Mouse (Mus musculus): ENCODE measurements around the gene Myb.

Gene Myb

DNA sequence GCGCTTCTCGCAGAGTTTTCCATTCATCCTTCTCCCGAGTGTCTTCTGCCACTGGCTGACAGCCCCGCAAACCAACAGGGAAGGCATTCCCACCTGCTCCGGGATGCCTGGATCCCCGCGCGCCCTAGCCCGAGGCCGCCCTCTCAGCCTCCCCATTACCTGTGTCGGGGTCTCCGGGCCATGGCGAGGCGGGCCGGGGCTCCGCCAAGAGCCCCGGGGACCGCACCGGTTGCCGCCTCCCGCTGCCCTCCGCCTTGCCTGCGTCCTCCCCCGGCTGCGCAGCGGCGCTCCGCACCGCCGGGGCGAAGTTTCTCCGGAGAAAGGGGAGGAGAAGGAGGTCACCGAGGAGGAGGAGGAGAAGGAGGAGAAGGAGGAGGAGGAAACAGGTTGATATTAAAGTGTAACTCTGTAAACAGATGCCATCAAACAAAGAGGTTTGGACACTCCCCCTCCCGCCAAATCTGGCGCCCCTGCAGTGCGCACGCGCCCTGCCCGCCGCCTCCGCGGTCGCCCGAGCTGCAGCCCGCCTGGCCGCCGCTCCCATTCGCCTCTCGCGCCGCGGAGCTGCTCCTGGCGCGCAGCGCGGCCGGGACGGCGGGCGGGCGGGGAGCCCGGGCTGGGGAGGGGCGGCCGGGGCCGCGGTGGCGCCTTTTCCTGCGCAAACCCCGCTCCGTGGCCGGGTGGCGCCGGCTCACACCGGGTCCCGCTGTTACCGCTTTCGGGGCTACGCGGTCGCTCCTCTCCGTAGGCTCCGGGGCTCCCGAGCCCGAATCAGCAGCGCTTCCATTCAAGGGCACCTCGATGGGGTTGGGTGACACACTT, at the start of gene Myb:
Gene Myb (minus strand): TSS at position 448 of the 822 bp plus-strand sequence.
- in situ Hi-C loops (cut with MboI; ENCODE audit: low pct_unique_long_range_greater_than_20kb in 1 of 2, low sequenced_read_pairs in 2 of 2, unreplicated experiment in 1 of 2): no loop called here

DNA sequence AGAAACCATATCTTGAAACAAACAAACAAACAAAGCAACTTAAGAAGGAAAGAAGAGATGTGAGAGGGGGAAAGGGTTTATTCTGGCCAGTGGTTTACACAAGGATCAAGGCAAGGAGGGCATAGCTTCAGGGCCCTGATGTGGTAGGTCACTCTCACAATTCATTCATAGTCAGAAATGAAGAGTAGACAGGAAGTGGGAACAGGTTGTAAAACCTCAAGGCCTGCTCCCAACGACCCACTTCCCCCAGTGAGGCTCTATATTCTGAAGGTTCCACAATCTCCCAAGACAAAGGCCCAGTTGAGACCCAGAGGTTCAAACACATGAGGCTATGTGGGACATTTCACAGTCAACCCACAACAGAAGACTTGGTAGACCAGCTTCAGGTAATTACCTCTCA, 46.6 kb upstream of the Myb start:
- in situ Hi-C loops (cut with MboI; ENCODE audit: low pct_unique_long_range_greater_than_20kb in 1 of 2, low sequenced_read_pairs in 2 of 2, unreplicated experiment in 1 of 2): no loop called here

DNA sequence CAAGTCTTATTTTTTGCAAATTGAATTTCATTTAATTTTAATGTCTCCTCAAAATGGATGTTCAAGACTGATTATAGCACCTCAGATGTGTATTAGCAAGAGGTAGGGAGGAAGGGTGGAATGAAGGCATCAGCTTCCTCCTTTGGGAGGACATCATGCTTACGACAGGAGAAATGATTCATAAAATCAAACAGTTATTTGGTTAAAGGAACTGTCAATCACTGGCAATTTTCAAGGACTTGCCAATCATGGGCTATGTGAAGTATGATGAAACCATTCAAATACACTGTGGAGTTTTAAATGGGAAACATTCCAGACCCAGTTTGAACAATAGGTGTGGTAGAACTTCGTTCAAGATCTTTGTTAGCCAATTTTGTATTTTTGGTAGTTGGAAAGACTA, 45.4 kb upstream of the Myb start:
- in situ Hi-C loops (cut with MboI; ENCODE audit: low pct_unique_long_range_greater_than_20kb in 1 of 2, low sequenced_read_pairs in 2 of 2, unreplicated experiment in 1 of 2): no loop called here

DNA sequence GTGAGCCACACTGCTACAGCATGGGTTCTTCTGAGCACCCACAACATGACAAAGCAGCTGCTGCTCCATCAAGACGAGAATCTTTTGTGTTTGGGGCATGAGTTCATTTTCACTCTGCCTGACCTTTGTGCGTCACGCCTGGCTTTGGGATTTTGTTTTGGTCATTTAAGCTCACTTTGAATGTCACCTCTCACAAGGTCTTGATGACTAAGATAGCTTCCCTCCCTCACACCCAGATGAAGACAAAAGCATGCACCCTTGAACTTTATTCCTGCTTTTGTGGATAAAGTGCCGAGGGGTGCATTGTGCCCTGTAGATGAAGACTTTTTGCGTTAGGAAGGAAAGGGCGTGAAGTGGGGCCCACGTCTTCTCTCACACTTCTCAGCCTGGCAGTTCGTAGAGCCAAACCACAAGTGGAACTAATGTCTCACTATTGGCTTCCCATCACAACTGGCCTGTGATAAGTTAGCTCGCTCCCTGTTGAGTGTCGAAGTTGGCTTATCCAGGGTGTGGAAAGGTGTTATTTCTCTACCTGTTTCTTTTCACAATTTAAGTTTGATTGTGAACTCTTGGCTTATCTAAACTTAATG, 43.8 kb upstream of the Myb start:
- in situ Hi-C loops (cut with MboI; ENCODE audit: low pct_unique_long_range_greater_than_20kb in 1 of 2, low sequenced_read_pairs in 2 of 2, unreplicated experiment in 1 of 2): no loop called here

DNA sequence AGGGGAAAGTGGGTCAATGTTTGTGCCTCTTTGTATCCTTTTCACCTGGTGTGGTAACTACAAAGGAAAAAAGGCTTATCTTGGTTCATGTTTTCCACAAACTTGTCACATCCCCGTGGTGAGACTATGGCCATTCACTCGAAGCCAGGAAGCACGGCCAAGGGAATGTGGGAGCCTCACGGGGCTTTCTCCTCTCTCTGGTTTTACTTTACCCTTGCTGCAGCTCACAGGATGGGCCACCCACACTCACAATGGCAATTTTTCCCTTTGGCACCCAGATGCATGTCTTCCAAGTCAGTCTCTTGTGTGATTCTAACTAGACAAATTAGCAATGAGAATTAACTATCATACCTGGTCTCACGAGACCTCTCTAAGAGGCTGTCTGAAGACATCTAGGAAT, 43.1 kb upstream of the Myb start:
- in situ Hi-C loops (cut with MboI; ENCODE audit: low pct_unique_long_range_greater_than_20kb in 1 of 2, low sequenced_read_pairs in 2 of 2, unreplicated experiment in 1 of 2): no loop called here

DNA sequence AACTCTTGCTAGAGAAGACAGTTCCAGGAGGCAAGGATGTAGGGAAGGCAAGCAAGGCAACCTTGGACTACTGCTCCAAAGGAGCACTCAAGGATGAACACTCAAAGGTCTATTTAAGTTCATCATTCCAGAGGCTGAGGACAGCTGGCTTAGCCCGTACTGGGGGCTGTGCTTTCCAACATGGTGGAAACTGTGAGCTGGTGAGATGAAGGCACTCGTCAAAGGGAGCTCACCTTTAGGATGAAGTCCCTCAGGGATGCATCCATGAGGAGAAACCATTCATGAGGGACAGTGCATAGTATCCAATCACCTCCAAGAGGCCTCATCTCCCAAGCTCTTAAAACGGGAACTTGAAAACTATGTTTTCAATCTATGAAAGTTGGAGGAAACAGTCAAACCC, 42.7 kb upstream of the Myb start:
- in situ Hi-C loops (cut with MboI; ENCODE audit: low pct_unique_long_range_greater_than_20kb in 1 of 2, low sequenced_read_pairs in 2 of 2, unreplicated experiment in 1 of 2): no loop called here

DNA sequence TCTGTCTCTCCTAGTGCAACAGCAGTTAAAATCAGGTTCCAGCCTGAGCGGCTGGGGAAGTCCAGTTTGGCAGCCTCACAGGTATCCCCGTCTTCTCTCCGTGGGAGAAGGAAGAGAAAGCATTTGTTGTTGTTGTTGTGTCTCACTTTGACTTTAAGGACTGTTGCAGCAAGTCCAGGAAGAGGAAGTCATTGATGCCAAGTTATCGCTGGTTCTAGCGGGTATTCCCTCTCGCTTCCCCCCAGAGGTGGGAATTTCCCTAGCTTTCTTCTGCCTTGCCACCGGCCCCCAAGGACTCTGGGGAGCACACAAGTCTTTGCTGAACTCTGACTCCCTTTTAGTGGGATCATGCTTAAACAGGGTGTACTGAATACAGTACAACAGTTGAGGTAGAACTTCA, 40.0 kb upstream of the Myb start:
- in situ Hi-C loops (cut with MboI; ENCODE audit: low pct_unique_long_range_greater_than_20kb in 1 of 2, low sequenced_read_pairs in 2 of 2, unreplicated experiment in 1 of 2): no loop called here

DNA sequence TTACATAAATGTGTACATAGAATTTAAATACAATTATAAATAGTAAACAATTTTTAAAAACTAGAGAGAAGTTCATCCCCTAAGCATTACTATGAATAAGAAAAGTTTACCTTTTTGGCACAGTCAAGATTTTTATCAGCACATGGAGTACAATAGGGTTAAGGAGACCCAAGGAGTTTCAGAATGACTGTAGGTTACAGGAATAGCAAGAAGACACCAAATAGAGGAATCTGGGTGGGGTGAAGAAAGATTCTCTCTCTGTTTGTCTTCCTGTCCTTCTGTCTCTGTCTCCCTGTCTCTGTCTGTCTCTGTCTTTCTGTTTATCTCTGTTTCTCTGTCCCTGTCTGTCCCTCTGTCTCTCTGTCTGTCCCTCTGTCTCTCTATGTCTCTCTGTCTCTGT, 39.5 kb upstream of the Myb start:
- in situ Hi-C loops (cut with MboI; ENCODE audit: low pct_unique_long_range_greater_than_20kb in 1 of 2, low sequenced_read_pairs in 2 of 2, unreplicated experiment in 1 of 2): no loop called here

DNA sequence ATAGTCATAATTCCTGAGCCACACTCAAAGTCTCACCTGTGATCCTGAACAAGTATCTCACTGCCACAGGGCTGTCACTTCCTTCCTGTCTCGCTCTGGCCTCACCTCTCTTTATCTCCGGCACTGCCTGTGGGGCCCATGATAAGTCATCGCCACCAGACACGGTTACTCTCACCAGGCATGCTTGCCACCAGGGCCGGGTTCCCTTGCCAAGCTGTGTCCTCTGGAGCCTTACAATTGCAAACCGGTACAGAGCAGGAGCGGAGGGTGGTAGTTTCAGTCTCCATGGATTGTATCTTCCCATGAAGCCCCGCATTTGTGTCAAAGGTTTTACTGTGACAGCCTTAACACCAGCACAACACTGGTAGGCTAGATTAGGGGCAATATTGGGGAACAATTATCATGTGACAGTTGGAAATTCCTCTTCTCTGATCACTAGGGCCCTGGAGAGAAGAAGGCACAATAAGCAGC, 35.9 kb upstream of the Myb start:
- in situ Hi-C loops (cut with MboI; ENCODE audit: low pct_unique_long_range_greater_than_20kb in 1 of 2, low sequenced_read_pairs in 2 of 2, unreplicated experiment in 1 of 2): no loop called here

DNA sequence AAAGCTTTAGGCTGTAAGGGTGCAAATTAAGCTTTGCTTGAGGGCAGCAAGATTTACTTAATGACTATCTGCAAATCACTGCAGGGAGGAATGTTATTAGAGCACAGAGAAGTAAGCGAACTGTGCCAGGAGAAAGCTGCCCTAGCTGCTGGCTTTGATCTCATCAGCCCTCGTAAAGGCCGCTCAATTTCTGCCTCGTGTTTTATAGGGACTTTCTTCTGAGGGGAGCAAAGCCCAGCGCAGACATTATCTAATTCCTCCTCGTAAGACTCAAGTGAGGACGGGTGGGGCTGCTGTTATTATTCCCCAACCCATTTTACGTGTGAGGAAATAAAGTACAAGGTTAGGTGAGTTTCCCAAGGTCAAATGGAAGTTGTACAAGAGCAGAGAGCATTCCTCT, 34.8 kb upstream of the Myb start:
- in situ Hi-C loops (cut with MboI; ENCODE audit: low pct_unique_long_range_greater_than_20kb in 1 of 2, low sequenced_read_pairs in 2 of 2, unreplicated experiment in 1 of 2): no loop called here

DNA sequence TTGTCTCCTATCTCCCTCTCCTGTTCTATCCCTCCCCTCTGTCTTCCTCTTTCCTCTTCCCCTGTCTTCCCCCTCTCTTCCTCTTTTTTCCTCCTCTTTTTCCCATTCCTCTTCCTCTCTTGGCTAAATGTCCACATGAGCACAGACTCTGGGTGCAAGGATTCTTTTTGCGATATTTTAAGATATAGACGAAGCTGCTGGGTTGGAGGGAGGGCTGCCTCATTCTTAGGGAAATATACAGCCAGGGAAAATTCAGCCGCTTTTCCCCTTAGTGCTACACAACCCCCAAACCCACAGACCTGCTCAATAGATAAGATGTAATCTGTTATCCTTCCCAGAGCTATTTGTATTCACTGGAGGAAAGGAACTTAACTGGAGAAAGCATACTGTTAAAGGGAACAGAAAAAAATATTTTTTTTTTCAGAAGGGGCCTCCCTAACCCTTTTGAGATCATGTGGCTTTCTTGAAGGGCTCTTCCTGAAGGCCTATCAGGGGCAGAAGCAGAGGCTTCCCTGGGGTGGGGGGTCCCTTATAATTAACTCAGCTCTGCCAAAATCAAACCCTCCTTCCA, 33.2 kb upstream of the Myb start:
- in situ Hi-C loops (cut with MboI; ENCODE audit: low pct_unique_long_range_greater_than_20kb in 1 of 2, low sequenced_read_pairs in 2 of 2, unreplicated experiment in 1 of 2): no loop called here

DNA sequence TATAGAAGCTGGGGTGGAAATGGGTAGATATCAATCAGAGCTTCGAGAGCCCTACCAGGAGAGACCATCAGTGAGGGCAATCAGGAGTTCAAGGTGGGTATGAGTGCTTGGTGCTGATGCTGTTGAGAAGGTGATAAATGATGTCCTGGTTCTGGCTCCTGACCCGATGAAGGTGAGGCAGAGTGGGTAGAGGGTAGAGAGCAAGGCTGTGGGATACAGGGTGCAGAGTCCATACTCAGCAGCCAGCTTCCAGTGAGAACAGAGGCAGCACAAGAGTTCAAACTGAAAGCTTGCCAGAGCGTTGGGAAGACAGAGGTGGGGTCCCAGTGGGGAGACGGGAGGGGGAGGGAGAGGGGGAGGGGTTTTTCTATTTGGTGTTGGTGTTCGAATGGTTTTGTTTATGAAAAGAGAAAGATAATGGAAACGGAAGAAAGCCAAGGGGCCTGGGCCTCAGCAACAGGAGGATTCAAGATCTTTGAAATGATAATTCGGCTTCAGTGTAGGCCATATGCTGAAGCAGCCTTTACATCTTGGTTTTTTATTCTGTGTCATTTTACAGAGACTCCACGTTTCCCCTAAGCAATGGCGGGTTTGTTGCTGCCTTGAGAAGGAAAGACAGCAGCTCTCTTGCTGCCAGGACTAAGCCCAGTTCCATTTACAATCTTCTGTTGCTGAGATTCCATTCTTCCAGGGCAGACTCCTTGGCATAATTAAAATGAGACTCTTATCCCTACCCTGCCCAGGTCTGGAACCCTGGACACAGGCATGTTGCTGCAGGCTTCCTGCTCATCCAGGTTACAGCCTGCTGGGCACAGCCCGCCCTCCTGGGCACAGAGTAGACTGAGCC, 32.5 kb upstream of the Myb start:
- in situ Hi-C loops (cut with MboI; ENCODE audit: low pct_unique_long_range_greater_than_20kb in 1 of 2, low sequenced_read_pairs in 2 of 2, unreplicated experiment in 1 of 2): no loop called here

DNA sequence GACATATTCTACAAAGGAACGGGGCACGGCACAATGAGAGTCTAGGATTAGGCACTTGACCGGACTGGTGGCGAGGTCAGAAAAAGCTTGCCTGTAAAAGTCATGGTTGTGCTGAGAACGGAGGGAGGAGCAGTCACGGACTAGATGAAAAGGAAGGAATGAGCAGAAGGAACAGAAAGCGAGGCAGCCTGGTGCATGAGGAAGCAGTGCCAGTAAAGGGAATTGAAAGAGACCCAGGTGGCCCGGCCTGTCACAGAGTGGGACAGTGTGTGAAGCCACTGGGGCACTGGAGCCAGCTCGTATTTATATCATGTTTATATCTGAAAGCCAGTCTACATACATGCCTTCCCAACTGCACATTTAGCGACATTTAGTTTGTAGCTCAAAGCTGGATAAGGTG, 31.7 kb upstream of the Myb start:
- in situ Hi-C loops (cut with MboI; ENCODE audit: low pct_unique_long_range_greater_than_20kb in 1 of 2, low sequenced_read_pairs in 2 of 2, unreplicated experiment in 1 of 2): no loop called here

DNA sequence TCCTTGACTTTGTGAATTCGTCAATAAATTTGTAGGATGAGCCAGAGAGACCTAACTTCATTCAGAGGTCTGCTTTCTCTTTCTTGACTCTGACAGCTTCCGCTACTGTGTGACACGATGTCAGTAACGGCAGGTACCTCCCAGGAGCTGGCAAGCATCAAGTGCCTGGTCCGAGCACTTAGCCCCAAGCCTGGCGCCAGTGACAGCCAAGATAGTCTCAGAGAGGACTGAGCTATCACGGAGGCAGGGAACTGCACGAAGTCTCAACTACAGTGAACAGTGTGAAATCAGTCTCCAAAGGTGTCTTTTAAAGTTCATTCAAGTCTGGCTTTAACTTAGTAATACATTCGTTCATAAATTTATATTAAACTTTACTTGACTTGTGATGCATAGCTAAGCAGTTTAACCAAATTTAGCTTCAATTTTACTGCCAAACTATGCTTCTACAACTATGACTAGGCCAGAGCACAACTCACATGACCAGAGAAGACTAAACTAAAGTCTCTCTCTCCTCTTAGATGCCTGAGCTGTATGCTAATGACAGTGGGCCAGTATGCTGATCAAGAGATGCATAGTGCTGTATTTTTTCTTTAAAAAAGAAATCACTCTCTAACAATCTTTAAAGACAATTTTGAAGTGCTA, 29.1 kb upstream of the Myb start:
- in situ Hi-C loops (cut with MboI; ENCODE audit: low pct_unique_long_range_greater_than_20kb in 1 of 2, low sequenced_read_pairs in 2 of 2, unreplicated experiment in 1 of 2): loop anchor here (5.0 to 10.0 kb wide), 3 partner anchors 153 to 195 kb away; no protein-coding TSS in a partner anchor

DNA sequence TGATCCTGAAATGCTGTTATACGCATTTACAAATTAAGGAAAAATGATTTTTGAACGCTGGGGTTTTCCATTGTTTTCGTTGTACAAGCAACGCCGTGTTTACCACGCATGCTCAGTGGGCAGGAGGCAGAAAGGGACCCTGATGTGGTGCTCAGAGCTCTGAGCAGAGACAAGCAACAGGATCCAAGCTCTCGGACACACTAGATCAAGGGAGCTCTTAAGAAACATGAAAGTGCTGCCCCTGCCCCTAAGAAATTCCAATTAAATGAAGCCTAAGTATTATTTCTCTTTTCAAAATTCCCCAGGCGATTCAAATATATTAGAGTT, 28.5 kb upstream of the Myb start:
- in situ Hi-C loops (cut with MboI; ENCODE audit: low pct_unique_long_range_greater_than_20kb in 1 of 2, low sequenced_read_pairs in 2 of 2, unreplicated experiment in 1 of 2): loop anchor here (5.0 to 10.0 kb wide), 3 partner anchors 152 to 194 kb away; no protein-coding TSS in a partner anchor

DNA sequence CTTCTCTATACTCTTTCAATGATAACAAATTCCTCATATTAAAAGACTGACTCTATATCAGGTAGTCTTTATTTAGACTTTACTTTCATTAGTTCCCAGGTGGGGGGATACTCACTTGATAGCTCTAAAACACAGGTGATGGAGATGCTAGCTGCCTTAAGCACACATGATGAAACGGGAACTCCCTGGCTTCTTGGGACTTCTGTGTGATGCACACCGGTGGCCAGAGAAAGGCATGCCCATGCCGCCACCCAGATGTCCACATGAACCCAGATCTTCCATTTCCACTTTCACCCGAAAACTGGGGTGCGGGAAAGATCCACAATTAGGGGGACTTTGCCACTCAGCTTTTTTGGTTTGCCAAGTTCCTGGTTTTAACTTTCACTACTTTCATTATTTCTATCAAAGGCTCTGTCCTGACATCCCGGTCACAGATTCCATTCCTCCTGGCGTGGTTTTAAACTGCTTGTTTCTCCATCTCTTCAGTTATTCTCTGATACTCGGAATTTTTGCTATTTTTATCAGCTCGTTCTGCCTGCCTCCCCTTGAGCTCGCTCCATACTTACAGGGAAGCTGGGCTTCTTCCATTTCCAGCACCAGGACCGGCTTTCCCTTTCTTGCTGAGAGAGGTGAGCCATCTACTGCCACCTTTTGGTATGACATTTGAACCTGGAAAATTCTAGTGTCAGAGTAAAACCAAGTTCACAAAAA, 27.9 kb upstream of the Myb start:
- in situ Hi-C loops (cut with MboI; ENCODE audit: low pct_unique_long_range_greater_than_20kb in 1 of 2, low sequenced_read_pairs in 2 of 2, unreplicated experiment in 1 of 2): loop anchor here (5.0 to 10.0 kb wide), 3 partner anchors 151 to 194 kb away; no protein-coding TSS in a partner anchor

DNA sequence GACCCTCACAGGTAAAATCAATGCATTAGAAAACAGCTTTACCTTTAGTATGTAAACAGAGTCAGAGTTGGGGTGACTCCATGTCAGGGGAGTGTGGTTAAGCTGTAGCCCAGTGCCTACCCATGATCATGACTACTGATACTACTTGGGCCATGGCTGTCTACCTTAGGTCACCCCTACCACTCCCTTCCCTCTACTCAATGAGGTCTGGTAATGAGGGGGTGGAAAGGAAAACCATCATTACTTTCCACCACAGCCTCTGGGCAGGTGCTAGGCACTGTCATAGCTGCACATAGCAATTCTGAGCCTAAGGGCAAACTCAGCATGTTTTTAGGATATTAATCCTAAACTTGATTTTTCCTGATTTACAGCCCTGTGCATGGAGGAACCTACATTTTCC, 27.1 kb upstream of the Myb start:
- in situ Hi-C loops (cut with MboI; ENCODE audit: low pct_unique_long_range_greater_than_20kb in 1 of 2, low sequenced_read_pairs in 2 of 2, unreplicated experiment in 1 of 2): loop anchor here (5.0 to 10.0 kb wide), 3 partner anchors 151 to 193 kb away; no protein-coding TSS in a partner anchor

DNA sequence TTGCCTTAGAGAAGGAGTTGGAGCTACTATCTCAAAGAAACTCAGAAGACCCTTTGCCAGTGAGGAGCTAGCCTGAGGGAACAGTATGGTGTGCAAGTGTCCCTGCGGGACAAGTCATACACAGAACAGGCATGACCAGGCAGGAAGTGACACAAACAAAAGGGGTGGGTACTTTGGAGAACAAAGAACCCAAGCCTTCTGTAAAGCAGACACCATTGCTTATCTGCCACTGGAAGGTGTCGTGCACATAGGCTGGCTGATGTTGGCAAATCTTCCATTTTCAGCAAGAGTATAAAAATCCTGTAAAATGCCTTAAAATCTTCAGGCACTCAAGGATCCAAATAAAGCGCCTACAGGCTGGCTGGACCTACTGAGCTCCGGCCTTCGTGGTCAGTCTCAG, 25.9 kb upstream of the Myb start:
- in situ Hi-C loops (cut with MboI; ENCODE audit: low pct_unique_long_range_greater_than_20kb in 1 of 2, low sequenced_read_pairs in 2 of 2, unreplicated experiment in 1 of 2): loop anchor here (5.0 to 10.0 kb wide), 3 partner anchors 149 to 192 kb away; no protein-coding TSS in a partner anchor
